Mouse (Mus musculus) heart, embryonic 16.5 days (tissue): ENCODE measurements around the gene Car4. TPM values are rescaled to one million over a fixed set of nuclear protein-coding genes. Genes with fewer than 3 reads are reported as not detected.

Source experiments
- ATAC-seq: fragments of 200-750 bp; cut with Nextera tagmentation; replicated peaks from 2 replicates; pipeline ENCODE4 v1.8.0; 2017; ENCODE audit warnings: moderate number of reproducible peaks; ENCODE audit not compliant: insufficient read depth, low FRiP score; ENCODE audit errors: extremely low read depth
- H3K27ac ChIP-seq: fragments of 300-500 bp; sonication (generic); 2 replicates; pipeline ENCODE4 v1.5.1; 2014; ENCODE audit warnings: mild to moderate bottlenecking, low read length, control low read depth, moderate library complexity
- H3K27me3 ChIP-seq: fragments of 300-500 bp; sonication (generic); 2 replicates; pipeline ENCODE4 v1.6.1; 2014; ENCODE audit warnings: low read length, mixed read lengths; ENCODE audit not compliant: control insufficient read depth, insufficient read depth
- H3K36me3 ChIP-seq: fragments of 300-500 bp; sonication (generic); 2 replicates; pipeline ENCODE4 v1.6.1; 2014; ENCODE audit not compliant: control insufficient read depth, insufficient read depth
- H3K4me1 ChIP-seq: fragments of 300-500 bp; sonication (generic); 2 replicates; pipeline ENCODE4 v1.6.1; 2014; ENCODE audit warnings: low read length, mixed read lengths; ENCODE audit not compliant: control insufficient read depth, insufficient read depth
- H3K4me2 ChIP-seq: fragments of 300-500 bp; sonication (generic); 2 replicates; pipeline ENCODE4 v1.6.1; 2014; ENCODE audit warnings: low read depth, mild to moderate bottlenecking, control low read depth, low read length
- H3K4me3 ChIP-seq: fragments of 300-500 bp; sonication (generic); 2 replicates; pipeline ENCODE4 v1.5.1; 2014; ENCODE audit warnings: mild to moderate bottlenecking, control low read depth, low read length
- H3K9ac ChIP-seq: fragments of 300-500 bp; sonication (generic); 2 replicates; pipeline ENCODE4 v1.6.1; 2014; ENCODE audit warnings: low read length, control low read depth
- H3K9me3 ChIP-seq: fragments of 300-500 bp; sonication (generic); replicated peaks from 2 replicates; pipeline ENCODE4 v1.6.1; 2016; ENCODE audit warnings: low read length; ENCODE audit not compliant: control insufficient read depth
- WGBS: fragments of 180-500 bp; shearing (Covaris S2); extraction: QIAGEN DNeasy Blood & Tissue Kit; methylation state at CpG from one replicate; pipeline ENCODE4 v1.1.7; 2014; 5-methylcytosine and 5-hydroxymethylcytosine counted together
- polyA plus RNA-seq: library from polyadenylated mRNA; unstranded; fragments of >200 nt; fragmentation: Nextera tagmentation; extraction: Ambion mirVana; gene quantifications from 2 replicates; pipeline ENCODE4 v1.2.1, GENCODE M21; 2015

Car4 gene
- polyA plus RNA-seq, result 1.0 and 1.1 TPM in 2 replicates

GRCm38 (mm10) chr11:84957591-84958270, at the start of gene Car4:
TSS of gene Car4 (plus strand) at chr11:84957786.
- H3K9ac ChIP-seq, result no peak within 1 kb of the TSS
- H3K4me2 ChIP-seq, result peak within 1 kb of the TSS; percentile 60

GRCm38 (mm10) chr11:84908480-84908879, 49.1 kb upstream of the Car4 start:
- no peak for ATAC-seq
- no peak overlapping the region for H3K4me3 ChIP-seq
- H3K4me2 ChIP-seq, result no peak overlapping the region
- H3K9ac ChIP-seq, result no peak overlapping the region
- H3K9me3 ChIP-seq, result no peaks in the 10 kb centered on the region
- 85% methylated on average over 6 of the region's 6 CpGs for WGBS
- H3K4me1 ChIP-seq, result no peaks in the 10 kb centered on the region
- peaks cover 56% of the 10 kb centered on the region for H3K36me3 ChIP-seq
- H3K27ac ChIP-seq, result no peak overlapping the region
- no peaks in the 10 kb centered on the region for H3K27me3 ChIP-seq

More at GRCm38 (mm10) chr11:84957591-84958270, at the start of gene Car4:
- peaks cover 31% of the 10 kb centered on the region for H3K27me3 ChIP-seq
- H3K4me3 ChIP-seq, result peak within 1 kb of the TSS; percentile 37
- H3K36me3 ChIP-seq, result no peaks in the 10 kb centered on the region
- no peak for ATAC-seq
- no peaks in the 10 kb centered on the region for H3K9me3 ChIP-seq
- H3K27ac ChIP-seq, result no peak within 1 kb of the TSS
- WGBS, result 1% methylated on average over 49 of the region's 49 CpGs
- H3K4me1 ChIP-seq, result peaks cover 20% of the 10 kb centered on the region

GRCm38 (mm10) chr11:84910411-84910810, 47.2 kb upstream of the Car4 start:
- Histone ChIP-seq H3K9ac (no peak overlapping the region), H3K27me3 (no peaks in the 10 kb centered on the region), H3K27ac (no peak overlapping the region), H3K4me3 (no peak overlapping the region), H3K4me1 (peaks cover 5% of the 10 kb centered on the region), H3K9me3 (no peaks in the 10 kb centered on the region), H3K4me2 (no peak overlapping the region), H3K36me3 (peaks cover 48% of the 10 kb centered on the region)
- ATAC-seq, result no peak
- 77% methylated on average over 4 of the region's 4 CpGs for WGBS

- no peak for ATAC-seq
- no peak overlapping the region for H3K4me2 ChIP-seq
- H3K27me3 ChIP-seq, result no peaks in the 10 kb centered on the region
- H3K4me1 ChIP-seq, result peaks cover 10% of the 10 kb centered on the region
- no peaks in the 10 kb centered on the region for H3K9me3 ChIP-seq
- H3K36me3 ChIP-seq, result peaks cover 21% of the 10 kb centered on the region
- H3K9ac ChIP-seq, result no peak overlapping the region
- H3K27ac ChIP-seq, result no peak overlapping the region
- 82% methylated on average over 5 of the region's 5 CpGs for WGBS
- no peak overlapping the region for H3K4me3 ChIP-seq
Observed at GRCm38 (mm10) chr11:84914673-84915072, 42.9 kb upstream of the Car4 start.

DNA sequence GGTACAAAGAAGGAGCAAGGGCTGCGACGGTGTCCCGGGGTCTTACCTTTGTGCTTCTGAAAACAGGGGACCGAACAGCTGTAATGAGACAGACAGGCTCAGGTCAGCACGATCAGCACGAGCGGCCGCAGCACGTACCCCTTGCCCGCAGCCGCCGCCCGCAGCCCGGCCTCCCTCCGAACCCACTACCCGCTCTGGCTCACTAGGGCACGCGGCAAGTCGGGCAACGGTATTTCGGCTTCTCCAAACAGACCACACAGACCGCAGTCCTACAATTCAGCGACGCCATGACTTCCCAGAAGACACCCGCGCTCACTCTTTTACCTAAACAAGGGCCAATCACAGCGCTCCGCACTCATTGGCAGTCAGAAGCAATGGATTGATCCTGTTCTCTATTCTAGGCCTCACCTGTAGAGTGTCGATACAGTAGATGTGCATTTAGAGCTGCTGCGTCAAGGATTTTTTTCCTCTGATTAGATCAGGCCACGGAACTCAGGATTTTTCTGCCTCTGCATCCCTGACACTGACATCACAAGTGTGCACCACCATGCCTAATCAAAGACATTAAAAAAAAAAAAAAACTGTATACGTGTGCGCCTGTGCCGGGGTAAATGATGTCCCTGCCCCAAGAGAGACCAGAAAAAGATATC, 41.4 kb upstream of the Car4 start, which contains the start of gene Znhit3:
Gene Znhit3, minus strand, starts transcription at position 314 of the 650 bp plus-strand sequence.
- Histone ChIP-seq H3K36me3 (peaks cover 9% of the 10 kb centered on the region), H3K4me1 (peaks cover 10% of the 10 kb centered on the region), H3K4me3 (peak within 1 kb of the TSS; percentile 81), H3K27me3 (no peaks in the 10 kb centered on the region), H3K27ac (peak within 1 kb of the TSS; percentile 9; the same call in 1 of the 2 replicates), H3K9ac (peak within 1 kb of the TSS; percentile 85), H3K9me3 (no peaks in the 10 kb centered on the region), H3K4me2 (peak within 1 kb of the TSS; percentile 73)
- WGBS, result 4% methylated on average over 34 of the region's 34 CpGs
- peak; percentile 85 for ATAC-seq

GRCm38 (mm10) chr11:84916703-84917300, 40.8 kb upstream of the Car4 start:
- Histone ChIP-seq H3K9me3 (no peaks in the 10 kb centered on the region), H3K4me2 (peak overlapping the region; percentile 73), H3K27me3 (no peaks in the 10 kb centered on the region), H3K36me3 (peaks cover 4% of the 10 kb centered on the region; the same call in 1 of the 2 replicates), H3K4me3 (peak overlapping the region; percentile 81), H3K9ac (peak overlapping the region; percentile 85), H3K4me1 (peaks cover 10% of the 10 kb centered on the region), H3K27ac (no peak overlapping the region)
- WGBS, result 49% methylated on average over 7 of the region's 7 CpGs
- ATAC-seq, result no peak

GRCm38 (mm10) chr11:84918425-84918824, 39.2 kb upstream of the Car4 start:
- peak; percentile 51; the same call in 1 of the 2 replicates for ATAC-seq
- Histone ChIP-seq H3K27me3 (no peaks in the 10 kb centered on the region), H3K9me3 (no peaks in the 10 kb centered on the region), H3K4me1 (peaks cover 10% of the 10 kb centered on the region), H3K9ac (no peak overlapping the region), H3K4me3 (no peak overlapping the region), H3K4me2 (peak overlapping the region; percentile 37; the same call in 1 of the 2 replicates), H3K36me3 (no peaks in the 10 kb centered on the region), H3K27ac (no peak overlapping the region)
- 6% methylated on average over 16 of the region's 16 CpGs for WGBS

DNA sequence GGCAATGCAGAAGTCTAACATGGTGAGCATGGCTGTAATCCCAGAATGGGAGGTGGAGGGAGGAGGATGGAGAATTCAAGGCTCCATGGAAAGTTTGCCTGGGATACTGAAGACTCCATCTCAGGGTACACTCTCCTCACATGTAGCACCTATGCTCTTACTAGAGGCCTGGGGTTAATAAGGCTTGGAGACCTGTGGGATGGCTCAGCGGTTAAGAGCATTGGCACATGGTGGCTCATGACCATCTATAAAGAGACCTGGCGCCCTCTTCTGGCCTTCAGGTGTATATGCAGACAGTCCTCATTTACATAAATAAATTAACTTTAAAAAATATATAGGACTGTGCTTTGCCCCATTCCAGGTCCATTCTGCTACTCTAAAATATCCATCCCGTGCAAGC, 38.3 kb upstream of the Car4 start:
- no peaks in the 10 kb centered on the region for H3K27me3 ChIP-seq
- peaks cover 10% of the 10 kb centered on the region for H3K4me1 ChIP-seq
- no peaks in the 10 kb centered on the region for H3K36me3 ChIP-seq
- H3K27ac ChIP-seq, result no peak overlapping the region
- no peak overlapping the region for H3K4me2 ChIP-seq
- H3K4me3 ChIP-seq, result no peak overlapping the region
- H3K9me3 ChIP-seq, result no peaks in the 10 kb centered on the region
- ATAC-seq, result no peak
- 41% methylated on average over 3 of the region's 3 CpGs for WGBS
- H3K9ac ChIP-seq, result no peak overlapping the region

DNA sequence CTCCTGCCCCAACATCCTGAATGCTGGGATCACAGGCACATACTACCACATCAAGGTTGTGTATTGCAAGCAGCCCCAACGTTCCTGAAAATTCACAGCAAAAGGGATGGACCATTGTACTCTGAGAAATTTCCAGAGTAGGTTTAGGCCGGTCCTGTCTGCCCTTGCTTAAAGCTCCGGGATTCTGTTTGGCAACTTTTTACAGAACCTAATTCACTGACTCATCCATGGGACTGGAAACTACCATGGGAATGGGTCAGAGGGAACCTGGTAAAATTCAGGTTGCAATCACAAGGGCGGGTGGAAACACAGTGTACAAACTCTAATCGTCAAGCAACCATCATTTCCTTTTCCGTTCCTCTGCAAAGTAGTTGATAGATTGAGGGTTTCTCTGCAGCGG, 37.6 kb upstream of the Car4 start:
- no peak overlapping the region for H3K4me3 ChIP-seq
- 54% methylated on average over 7 of the region's 7 CpGs for WGBS
- no peak overlapping the region for H3K27ac ChIP-seq
- no peak overlapping the region for H3K9ac ChIP-seq
- no peaks in the 10 kb centered on the region for H3K9me3 ChIP-seq
- H3K27me3 ChIP-seq, result no peaks in the 10 kb centered on the region
- H3K4me2 ChIP-seq, result no peak overlapping the region
- H3K36me3 ChIP-seq, result no peaks in the 10 kb centered on the region
- peaks cover 8% of the 10 kb centered on the region for H3K4me1 ChIP-seq
- no peak for ATAC-seq
